Mouse (Mus musculus) heart, postnatal 14 days (tissue): ENCODE results near the gene Krt82. TPM values are rescaled to one million over a fixed set of nuclear protein-coding genes. Genes with fewer than 3 reads are reported as not detected.

Source experiments
- DNase-seq, 2 experiments: peaks; one replicate each; pipeline ENCODE4 v3.0.0; 2021 to 2022
- intact Hi-C: fragments of 180-260 bp; cut with DNase I; formaldehyde crosslinking; loops from one replicate; pipeline ENCODE4 v1.15.1; 2025
- long read RNA-seq, 2 experiments: library from polyadenylated mRNA; stranded (forward); transcript quantifications; one replicate each; pipeline ENCODE4 v2.0.0; 2021
- total RNA-seq, 2 experiments: library from RNA; stranded (reverse); gene quantifications; 2 replicates each; pipeline ENCODE4 v1.2.3; 2021

Krt82 gene
- not detected for total RNA-seq
- long read RNA-seq, experiment 1, result 0 reads
- long read RNA-seq, experiment 2, result 0 reads

DNA sequence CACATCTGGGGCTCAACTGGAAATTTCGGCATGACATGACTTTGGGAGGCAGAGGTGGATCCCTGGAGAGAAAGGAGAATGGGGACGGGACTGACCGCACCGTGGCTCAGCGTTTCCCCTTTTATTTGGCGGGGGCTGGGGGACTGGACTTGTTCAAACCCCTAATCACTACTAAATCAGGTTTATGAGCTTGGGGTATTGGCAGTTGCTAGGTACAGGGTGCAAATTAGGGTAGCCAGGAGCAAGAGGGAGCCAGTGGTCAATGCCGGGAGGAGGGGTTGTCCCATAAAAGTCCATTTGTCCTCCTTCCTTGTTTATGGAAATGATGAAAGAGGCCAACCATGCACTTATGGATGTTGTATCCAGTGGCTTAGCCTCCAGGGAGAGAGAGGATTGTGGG, at the start of gene Krt82:
Gene Krt82 (minus strand): TSS at position 101 of the 400 bp plus-strand sequence.
- intact Hi-C loops, result no loop called here
- DNase-seq, result no peak

DNA sequence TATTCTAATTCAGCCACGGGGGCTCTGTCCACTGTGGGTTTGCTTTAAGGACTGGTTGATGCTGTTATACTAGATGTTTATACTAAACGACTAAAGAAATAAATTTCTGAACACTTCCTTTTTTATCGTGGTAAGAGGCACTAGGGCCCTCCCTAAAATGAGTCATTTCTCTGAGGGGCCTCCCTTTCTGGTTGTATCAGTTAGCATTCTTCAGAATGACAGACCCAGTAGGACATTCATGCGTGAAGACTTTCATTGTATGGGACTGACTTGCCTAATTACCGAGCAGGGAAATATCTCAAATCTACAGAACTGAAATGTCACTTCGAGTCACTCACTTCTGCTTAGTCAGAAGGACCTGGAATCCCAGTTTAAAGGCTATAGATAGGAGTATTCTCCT, 48.7 kb upstream of the Krt82 start:
- no peak for DNase-seq
- intact Hi-C loops, result no loop called here

DNA sequence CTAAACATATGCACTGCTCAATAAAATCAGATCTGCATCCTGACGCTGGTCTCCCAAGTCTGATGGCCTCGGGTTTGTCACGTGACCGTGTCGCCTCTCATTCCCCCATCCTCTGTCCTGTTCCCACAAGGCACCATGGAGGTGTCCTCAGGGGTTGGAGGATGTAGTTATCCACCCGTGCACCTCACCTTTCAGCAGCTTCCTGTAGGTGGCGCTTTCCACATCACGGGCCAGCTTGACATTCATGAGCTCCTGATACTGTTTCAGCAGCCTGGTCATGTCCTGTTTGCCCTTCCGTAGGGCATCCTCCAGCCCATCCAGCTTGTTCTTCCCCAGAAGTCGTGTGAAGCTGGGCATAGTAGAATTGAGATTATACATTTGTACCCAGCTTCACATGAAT, 37.7 kb upstream of the Krt82 start:
- intact Hi-C loops, result no loop called here

DNA sequence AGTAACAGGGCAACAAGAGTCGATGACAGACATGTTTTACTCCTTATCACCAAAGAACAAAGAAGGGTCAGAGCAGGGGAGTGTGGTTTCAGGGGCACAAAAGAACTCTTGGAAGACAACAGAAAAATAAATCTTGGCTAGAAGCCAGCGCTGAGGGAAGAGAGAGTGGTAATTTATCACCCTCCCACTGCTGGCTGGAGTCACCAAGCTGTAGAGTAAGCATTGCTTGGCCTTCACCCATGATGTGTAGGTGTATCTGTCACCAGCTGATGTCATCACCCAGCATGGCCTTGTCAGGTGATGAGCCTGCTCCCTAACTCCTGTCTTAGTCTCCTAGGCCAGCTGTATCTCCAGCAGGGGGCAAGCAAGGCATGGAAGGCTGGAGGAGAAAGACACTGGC, 34.0 kb upstream of the Krt82 start:
- intact Hi-C loops, result no loop called here
- DNase-seq, result no peak

More for the DNA sequence above, 37.7 kb upstream of the Krt82 start:
- DNase-seq, result no peak

DNA sequence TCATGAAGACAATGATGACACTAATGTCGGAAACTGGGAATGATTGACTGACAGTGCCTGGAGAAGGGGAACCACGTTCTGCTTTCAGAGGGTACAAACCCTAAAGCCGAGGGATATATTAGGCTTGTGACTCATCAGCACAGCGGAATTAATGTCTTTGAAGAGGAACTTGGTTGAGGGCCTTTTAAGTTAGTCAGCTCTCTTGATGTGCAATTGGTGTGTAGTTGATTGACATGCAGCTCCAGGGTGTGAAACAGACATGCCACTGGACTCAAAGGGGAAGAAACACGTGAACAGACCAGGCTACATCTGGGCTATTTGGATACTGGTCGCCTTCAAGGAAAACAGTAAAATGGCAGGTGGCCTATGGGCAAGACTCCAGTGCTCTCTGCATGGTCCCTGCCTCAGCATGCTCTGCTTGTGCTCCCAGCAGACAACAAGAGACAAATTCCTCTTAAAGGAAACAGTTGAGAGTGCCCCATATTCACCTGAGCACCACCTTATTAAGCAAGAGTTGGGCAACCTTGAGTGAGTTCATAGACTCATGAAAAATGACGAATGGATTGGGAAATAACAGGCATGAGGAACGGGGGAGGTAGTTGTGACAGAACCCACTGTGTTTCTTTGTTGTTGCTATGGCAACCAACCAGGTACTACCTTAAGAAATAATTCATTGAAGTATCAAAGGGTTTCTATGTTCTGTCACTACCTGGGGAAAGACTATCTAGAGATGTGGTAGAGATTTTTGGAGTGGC, 32.9 kb upstream of the Krt82 start:
- intact Hi-C loops, result no loop called here
- no peak for DNase-seq

DNA sequence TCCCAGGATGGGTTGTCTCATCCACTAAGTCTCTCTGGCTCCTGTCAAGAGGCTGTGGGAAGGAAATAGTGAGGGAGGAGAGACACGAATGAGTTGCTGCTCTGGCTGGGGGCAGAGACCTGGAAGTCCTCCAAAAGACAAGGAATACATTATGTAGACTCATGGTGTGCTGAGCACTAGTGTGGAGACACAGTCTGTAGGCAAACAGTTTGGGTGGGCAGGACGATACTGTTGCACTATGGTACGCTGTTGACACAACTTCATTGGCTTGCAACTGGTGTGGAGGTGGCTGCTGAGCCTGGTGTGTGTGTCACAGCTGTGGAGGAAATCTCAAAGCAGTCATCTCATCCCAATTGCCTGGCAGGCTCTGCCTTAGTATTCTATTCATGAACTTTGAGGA, 31.2 kb upstream of the Krt82 start:
- intact Hi-C loops, result no loop called here

DNA sequence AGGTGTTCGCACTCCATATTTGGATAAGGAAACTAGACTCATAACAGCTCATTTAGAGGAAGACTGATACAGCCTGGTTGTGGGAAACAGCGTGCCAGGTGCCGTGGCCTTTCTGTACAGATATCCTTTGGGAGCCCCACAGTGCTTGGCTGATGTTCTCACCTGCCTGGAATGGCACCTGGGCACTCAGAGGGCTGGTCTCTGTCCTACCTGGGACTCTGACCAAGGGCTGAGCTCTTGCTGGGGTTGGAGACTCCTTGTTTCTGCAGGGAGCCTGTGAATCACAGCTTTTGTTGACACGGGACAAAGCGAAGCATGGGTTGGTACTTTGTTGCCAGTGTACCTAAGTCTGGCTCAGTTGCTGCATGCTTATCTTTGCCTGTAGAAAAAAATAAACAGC, 25.0 kb upstream of the Krt82 start:
- intact Hi-C loops, result no loop called here
- no peak for DNase-seq

More for the DNA sequence above, 31.2 kb upstream of the Krt82 start:
- no peak for DNase-seq

DNA sequence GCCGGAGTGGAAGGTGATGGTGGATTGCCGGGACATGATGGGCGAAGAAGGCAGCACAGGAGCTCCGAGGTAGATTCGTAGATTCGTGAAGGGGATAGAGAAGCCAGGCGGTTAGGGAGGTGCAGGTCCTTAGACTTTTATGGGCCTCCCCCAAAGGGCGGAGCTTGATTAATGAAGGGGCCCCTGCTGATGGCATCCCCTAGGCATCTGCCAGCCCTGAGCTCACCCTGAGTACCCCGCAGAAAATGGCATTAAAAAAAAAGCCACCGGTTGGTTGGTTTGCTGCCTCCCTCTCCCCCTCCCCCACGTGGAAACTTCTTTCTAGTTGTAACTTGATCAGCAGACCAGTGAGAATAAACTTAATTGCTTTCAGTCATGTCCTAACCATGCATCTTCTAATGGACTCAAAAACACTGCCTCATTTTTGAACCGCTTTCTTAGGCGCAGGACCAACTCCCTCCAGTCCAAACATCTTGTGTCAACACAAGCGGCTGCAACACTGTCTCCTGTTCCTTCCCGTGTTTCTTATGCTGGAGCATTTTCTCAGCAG, 23.4 kb upstream of the Krt82 start, which contains the start of gene Krt75:
Gene Krt75 (minus strand): TSS at position 109 of the 550 bp plus-strand sequence.
- intact Hi-C loops, result no loop called here
- no peak for DNase-seq

DNA sequence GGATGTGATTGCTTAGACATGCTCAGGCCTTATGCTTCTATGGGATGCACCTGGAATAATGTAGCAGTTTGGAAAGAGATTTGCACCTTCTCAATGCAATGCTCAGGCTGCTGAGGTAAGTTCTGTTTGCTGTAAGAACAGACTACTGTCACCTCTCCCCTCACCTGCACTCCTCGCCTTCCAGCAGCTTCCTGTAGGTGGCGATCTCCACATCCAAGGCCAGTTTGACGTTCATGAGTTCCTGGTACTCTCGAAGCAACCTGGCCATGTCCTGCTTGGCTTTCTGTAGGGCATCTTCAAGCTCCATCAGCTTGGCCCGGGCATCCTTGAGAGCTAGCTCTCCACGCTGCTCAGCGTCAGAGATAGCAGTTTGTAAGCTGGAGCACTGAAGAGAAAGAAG, 17.3 kb upstream of the Krt82 start:
- no peak for DNase-seq
- intact Hi-C loops, result no loop called here

DNA sequence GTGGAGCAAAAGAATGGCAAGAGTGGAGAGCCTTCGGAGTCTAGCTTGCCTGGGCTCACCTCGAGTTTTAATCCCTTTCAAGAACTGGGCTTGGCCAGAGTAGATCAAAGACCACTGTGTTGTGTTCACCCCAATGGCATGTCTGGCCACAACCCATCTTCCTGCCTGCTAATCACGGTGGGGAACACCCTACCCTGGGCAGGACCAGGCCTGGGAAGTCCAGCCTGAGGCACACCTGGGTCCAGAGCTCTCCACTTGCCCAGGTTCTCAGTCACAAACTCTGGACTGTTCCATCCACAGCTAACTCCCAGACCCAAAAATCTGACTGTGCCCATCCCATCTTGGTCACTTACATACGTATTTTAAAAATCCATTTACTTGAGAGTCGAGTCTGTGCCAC, 12.4 kb upstream of the Krt82 start, which contains the start of gene Krt90:
Gene Krt90 (minus strand): TSS at position 101 of the 400 bp plus-strand sequence.
- no peak for DNase-seq
- intact Hi-C loops, result no loop called here

DNA sequence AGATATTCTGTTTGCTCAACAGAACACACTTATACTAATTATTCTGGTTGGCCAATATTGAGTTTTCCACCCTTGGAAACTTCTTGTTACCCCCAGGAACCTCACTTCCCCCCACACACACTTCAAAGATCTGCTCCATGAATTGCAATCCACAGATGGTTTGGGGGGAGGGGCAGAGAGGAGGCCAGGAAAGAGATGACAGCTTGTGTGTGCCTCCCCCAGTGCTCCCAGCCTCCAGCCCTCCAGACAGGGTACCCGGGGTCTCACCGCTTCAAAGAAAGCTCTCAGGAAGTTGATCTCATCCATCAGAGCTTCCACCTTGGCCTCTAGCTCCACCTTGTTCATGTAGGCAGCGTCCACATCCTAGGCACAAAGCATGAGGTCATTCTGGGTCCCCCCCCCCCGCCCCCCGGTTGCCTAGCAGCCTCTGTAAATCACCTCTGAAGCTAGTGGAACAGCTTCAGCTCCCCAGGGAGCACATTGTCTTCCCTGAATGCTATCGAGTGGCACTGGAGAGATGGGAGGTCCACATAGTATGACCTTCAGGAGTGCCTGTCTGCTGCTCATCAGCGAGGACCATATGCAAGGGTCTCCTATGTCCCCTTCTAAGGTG, 7.7 kb upstream of the Krt82 start:
- DNase-seq, result no peak
- intact Hi-C loops, result no loop called here

DNA sequence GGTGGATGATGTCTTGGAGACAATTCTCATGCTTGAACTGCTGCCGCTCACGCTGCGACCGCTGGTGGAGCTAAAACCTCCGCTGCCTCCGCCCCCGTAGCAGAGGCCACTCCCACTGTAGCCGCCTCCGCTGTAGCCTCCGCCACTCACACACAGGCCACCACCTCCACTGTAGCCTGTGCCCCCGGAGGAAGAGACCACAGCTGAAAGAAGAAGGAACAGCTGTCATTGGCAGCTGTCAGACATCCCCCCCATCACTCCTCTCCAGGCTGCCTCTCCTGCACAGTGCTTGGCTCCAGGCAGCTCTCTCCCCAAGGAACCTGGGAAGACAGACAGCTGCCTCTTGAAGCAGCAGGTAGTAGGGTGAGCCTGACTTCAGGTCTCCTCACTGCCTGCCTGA, 2.7 kb upstream of the Krt82 start:
- DNase-seq, result peak; percentile 24 to 47
- intact Hi-C loops, result no loop called here

DNA sequence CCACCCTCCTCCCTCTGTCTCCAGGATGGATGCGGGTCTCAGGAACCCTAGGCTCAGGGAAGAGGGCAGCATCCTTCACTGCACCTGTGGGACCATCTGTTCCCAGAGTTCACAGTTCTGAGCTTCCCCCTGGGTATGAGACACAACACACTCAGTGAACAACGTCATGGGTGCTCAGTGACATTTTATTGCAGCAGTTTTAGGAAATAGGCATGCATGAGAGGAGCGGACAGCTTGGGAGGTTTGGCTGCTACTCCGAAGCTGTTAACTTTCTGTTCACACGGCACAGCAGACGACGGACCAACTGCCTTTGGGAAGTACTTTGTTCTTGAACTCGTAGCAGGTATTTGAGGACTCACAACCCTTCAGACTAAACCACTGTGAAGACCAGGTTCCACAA, 1.7 kb upstream of the Krt82 start:
- DNase-seq, result no peak
- intact Hi-C loops, result no loop called here

DNA sequence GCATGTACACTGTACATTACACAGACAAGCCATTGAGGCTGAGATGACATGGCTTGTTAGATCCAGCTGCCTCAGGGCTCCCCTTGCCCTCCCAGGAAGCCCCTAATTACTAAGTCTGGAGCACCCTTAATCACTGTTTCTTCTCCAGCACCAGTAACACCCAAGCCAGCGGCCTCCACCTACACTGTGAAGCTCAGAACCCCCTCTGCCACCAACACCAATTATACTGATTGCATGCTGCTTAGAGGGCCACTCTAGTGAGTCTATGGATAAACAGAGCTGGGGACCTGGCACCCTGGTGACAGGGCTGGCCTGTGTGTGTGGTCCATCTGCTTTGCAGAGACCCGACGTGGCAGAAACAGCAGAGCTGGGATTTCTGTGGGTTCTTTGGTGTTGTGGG, 6.0 kb downstream of the Krt82 start:
- intact Hi-C loops, result no loop called here
- no peak for DNase-seq

DNA sequence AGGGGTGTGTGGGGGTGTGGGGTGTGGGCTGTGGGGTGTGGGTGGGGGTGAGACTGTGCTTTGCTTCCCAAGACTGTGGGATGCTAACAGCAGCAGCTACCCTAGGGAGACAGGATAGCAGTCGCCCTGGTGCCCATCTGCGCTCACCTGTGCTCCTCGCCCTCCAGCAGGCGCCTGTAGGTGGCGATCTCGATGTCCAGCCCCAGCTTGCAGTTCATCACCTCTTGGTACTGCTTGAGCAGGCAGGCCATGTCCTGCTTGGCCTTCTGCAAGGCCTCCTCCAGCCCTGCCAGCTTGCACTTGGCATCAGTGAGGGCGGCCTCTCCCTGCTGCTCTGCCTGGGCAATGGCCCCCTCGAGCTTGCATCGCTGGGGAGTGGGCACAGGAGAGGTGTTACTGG, 7.9 kb downstream of the Krt82 start:
- intact Hi-C loops, result no loop called here
- no peak for DNase-seq

DNA sequence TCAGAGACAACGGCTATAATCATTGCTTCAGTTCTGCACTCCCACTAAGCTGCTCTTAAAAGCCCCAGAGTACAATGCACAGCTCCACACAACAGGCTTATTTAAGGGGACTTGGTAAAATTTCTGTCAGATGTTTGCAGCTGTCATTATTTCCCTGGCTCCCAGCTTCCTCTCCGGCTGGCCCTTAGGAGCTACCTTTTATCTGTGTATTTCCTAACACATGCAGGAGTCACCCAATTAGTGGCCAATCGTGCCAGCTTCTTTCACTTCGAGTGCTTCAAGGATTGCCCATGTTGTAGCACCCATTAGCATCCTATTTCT, 11.9 kb downstream of the Krt82 start:
- DNase-seq, result peak in 1 of 2 experiments; percentile 3
- intact Hi-C loops, result loop anchor here (5.0 kb wide), 1 partner anchor 434 kb away; no protein-coding TSS in a partner anchor

DNA sequence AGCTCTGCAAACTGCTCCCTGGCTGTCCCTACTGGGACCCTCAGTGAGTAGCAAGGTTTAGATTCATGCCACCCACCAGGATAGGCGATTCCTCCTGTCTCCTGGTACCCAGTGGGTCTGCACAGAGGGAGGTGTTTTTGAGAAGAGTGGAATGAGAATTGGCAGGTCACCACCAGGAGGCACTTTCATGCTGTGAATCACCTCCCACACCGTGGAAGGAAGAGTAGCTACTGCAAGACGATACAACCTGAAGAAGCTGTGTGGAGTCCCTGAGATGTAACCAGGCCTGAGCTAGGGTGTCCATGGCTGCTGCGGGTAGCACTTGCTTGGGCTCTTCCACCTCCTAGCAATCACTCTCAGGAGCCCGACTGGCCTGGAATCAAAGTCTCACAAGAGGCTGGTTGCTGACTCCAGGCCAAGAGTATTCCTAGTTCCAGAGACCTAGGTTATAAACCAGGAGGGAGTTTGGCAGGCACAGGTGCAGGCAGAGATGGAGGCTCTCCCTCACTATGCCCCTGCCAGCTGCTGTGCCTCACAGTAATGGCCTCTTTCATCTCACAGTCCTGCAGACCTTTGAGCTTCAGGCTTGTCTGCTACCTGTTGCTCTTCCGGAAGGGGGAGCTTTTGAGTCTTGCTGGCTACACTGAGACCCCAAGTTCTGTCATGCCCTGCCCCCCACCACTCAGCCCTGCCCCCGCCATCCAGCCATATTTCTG, 12.4 kb downstream of the Krt82 start:
- intact Hi-C loops, result loop anchor here (5.0 kb wide), 1 partner anchor 434 kb away; no protein-coding TSS in a partner anchor
- peak in 1 of 2 experiments; percentile 5 for DNase-seq

DNA sequence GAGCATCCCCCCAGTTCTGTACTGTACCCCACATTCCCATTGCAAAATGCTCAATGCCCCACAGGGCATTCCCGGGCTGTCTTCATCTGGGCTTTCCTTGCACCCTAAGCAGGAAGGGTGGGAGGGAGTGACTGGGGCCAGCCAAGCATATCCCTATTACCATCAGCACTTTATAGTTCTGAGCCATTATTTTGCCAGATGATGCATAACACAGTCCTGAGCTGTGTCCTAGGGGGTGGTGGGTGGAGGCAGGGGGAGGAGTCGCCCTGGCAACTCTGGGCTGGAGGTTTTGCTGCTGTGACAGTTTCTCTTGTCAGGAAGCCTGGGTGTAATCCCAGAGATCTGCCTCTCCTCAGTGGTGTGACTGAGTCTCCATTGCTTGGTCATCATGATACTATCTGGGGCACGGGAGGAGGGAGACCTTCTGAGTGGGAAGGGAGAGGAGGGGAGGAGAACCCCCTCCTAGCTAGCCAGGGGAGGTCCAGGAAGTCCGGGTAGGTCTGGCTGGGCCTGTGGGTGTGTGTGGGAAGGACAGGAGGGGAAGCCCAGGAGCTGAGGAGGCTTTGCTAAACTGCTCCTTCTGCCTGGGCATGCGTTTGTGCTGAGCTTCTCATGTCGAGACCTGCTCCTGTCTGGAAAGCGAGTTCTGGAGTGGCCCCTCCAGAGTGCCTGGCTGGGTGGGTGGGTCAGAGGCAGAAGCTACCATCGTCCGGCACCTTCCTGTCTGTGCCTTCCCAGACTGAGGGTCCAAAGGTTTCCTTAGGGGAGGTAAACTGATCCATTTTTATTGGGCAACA, 14.2 kb downstream of the Krt82 start:
- no peak for DNase-seq
- intact Hi-C loops, result loop anchor here (5.0 kb wide), 1 partner anchor 436 kb away; no protein-coding TSS in a partner anchor

DNA sequence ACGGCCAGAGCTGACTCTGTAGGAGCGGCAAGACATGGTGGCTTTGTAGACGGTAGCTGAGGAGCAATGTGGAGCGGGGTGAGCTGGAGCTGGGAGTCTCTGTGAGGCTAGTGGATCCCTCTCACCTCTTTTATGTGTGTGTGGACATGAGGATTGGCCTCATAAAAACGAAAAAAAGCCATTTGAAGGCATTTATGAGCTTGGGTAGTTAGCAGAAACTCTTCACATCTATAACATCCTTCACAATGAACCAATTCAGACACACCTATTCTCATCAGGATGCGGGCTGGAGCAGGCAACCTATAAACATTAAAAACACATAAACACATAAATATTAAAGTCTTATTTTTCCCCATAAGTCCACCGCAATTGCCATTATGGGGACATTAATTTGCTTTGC, 17.7 kb downstream of the Krt82 start, which contains the start of gene Krt84:
Gene Krt84 (minus strand): TSS at position 101 of the 400 bp plus-strand sequence.
- intact Hi-C loops, result no loop called here
- no peak for DNase-seq

DNA sequence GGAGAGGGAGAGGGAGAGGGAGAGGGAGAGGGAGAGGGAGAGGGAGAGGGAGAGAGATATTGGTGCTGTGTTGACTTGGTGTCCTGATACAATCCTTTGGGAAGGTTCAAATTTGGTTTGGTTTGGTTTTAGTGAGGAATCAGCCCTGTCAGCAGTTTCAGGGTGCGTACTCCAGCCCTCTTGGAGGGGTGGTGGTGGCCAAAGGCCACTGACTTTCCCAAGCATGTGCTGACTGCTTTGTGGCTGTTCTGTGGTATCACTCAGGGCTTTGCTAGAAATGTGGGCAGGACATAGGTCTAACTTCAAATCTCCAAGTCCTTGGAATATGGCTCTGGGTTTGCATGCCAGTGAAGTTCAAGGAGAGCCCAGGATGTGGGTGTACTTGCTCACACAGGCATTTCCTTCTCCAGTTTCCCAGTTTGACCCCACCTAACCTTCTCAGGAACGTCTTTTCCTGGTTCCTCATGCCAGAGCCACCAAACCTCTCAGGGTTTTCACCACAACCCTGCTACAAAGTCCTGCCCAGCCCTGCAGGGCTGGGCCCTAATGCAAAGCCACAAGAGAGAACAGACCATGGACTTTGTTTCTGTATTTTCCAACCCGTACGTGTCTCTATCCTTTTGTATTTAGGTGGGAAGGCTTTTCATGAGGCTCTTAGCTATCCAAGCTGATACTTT, 27.8 kb downstream of the Krt82 start:
- no peak for DNase-seq
- intact Hi-C loops, result no loop called here
